Comparison of ENCODE assay signal across 12 mouse cellular contexts in the genomic region with DNA sequence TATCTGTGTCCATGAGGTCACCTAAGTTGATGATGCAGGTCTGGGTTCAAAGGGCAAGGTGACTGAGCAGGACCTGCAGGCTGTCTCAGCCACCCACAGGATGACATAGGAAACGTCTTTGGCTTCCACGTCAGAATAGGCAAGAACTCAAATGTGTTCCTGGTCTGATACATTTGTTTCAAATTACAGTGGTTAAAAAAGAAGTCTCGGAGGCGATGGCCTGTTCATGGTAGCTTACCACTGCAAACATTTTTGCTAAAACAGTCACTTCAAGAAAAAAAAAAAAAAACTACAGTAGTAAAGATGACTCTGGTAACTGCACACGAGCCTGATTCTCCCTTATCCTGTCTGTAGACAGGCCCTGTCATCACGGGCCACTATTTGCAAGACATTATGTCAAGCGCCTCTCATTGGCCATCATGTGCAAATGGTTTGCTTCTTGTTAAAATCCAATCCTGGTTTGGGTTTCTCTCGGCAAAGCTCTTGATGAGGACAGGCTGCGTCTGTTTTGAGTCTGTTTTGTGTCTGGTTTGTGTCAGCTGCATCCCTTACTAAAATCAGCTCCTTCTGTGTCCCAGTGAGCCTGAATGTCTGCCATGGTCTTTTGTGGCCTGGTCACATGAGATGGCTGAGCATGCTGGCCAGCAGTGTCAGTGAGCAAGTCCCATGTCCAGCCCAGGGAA. TPM values are rescaled to one million over a fixed set of nuclear protein-coding genes. Genes with fewer than 3 reads are reported as not detected.
DNase-seq lines count a peak whose midpoint lies in the region; ATAC-seq and TF ChIP-seq lines count a peak whose summit lies in the region.
"Had no signal": no experiment of that assay in that cellular context is flagged by ENCODE, and none has a peak within 500 bp of the region (broad histone marks: within the 10 kb centered on the region; RNA-seq: fewer than 3 reads in every experiment).

No protein-coding gene starts in this region.

- ATAC-seq in intestine, embryonic 14.5 days (replicated peaks; ENCODE audit: low FRiP score, low TSS enrichment, low read depth), result no peak
- no peak for ATAC-seq in intestine, embryonic 16.5 days
- ATAC-seq in limb, embryonic 13.5 days (ENCODE audit: low FRiP score, low read depth), result 0 out of 2 replicates have a peak, but pooled peaks have one; percentile 13
- ATAC-seq in stomach, embryonic 16.5 days (ENCODE audit: insufficient read depth, low FRiP score), result no peak

- H3K4me3 ChIP-seq in intestine, embryonic 14.5 days (ENCODE audit: low read depth, low read length), result no peak overlapping the region
- H3K4me3 ChIP-seq in intestine, embryonic 16.5 days (ENCODE audit: low read length), result no peak overlapping the region
- H3K4me3 ChIP-seq in heart, adult 2 months, result no peak overlapping the region
- no peak overlapping the region for H3K4me3 ChIP-seq in limb, embryonic 13.5 days
- H3K4me3 ChIP-seq in stomach, embryonic 16.5 days (replicated peaks; ENCODE audit: low read length), result no peak overlapping the region
- H3K4me3 ChIP-seq: left cerebral cortex, adult 2 months had no signal

- no peak for TF ChIP-seq CTCF in heart, adult 2 months (IDR thresholded peaks at IDR 0.05)

- no peak overlapping the region for H3K9ac ChIP-seq in intestine, embryonic 14.5 days (ENCODE audit: low read length)
- no peak overlapping the region for H3K9ac ChIP-seq in intestine, embryonic 16.5 days (ENCODE audit: low read depth, low read length)
- H3K9ac ChIP-seq in heart, adult 2 months (ENCODE audit: low read depth, low read length), result no peak overlapping the region
- no peak overlapping the region for H3K9ac ChIP-seq in limb, embryonic 13.5 days
- H3K9ac ChIP-seq in stomach, embryonic 16.5 days (ENCODE audit: low read length), result no peak overlapping the region

- peaks cover 6% of the 10 kb centered on the region; the same call in 1 of the 2 replicates for H3K4me1 ChIP-seq in intestine, embryonic 14.5 days (replicated peaks; ENCODE audit: control insufficient read depth, insufficient read depth, low read length)
- H3K4me1 ChIP-seq in intestine, embryonic 16.5 days (ENCODE audit: control insufficient read depth, insufficient read depth, low read length), result 0 out of 2 replicates have a peak, but pooled peaks cover 6% of the 10 kb centered on the region
- no peaks in the 10 kb centered on the region; the same call in 1 of the 2 replicates for H3K4me1 ChIP-seq in heart, adult 2 months (ENCODE audit: control insufficient read depth, insufficient read depth, low read length)
- peaks cover 46% of the 10 kb centered on the region for H3K4me1 ChIP-seq in limb, embryonic 13.5 days
- peaks cover 3% of the 10 kb centered on the region for H3K4me1 ChIP-seq in stomach, embryonic 16.5 days (ENCODE audit: control insufficient read depth, insufficient read depth, low read length)

- TF ChIP-seq POLR2A in heart, adult 2 months (IDR thresholded peaks at IDR 0.05; ENCODE audit: insufficient read depth, low read depth, low read length), result no peak

- no peaks in the 10 kb centered on the region for H3K36me3 ChIP-seq in intestine, embryonic 14.5 days (ENCODE audit: control insufficient read depth, insufficient read depth, low read length)
- H3K36me3 ChIP-seq in intestine, embryonic 16.5 days (ENCODE audit: control insufficient read depth, insufficient read depth, low read length), result no peaks in the 10 kb centered on the region
- H3K36me3 ChIP-seq in heart, adult 2 months (ENCODE audit: control insufficient read depth, insufficient read depth, low read length), result no peaks in the 10 kb centered on the region
- no peaks in the 10 kb centered on the region for H3K36me3 ChIP-seq in limb, embryonic 13.5 days
- H3K36me3 ChIP-seq in stomach, embryonic 16.5 days (ENCODE audit: control insufficient read depth, insufficient read depth, low read length), result no peaks in the 10 kb centered on the region

- TF ChIP-seq EP300 in heart, adult 2 months (IDR thresholded peaks at IDR 0.05; ENCODE audit: insufficient read depth, low read depth, low read length), result 0 out of 2 replicates have a peak, but pooled peaks have one; percentile 57

- H3K79me2 ChIP-seq in heart, adult 2 months (replicated peaks; ENCODE audit: control insufficient read depth, insufficient read depth, low read length), result no peaks in the 10 kb centered on the region

- no peak overlapping the region; the same call in 1 of the 2 replicates for H3K4me2 ChIP-seq in intestine, embryonic 14.5 days (ENCODE audit: low read length)
- H3K4me2 ChIP-seq in intestine, embryonic 16.5 days (ENCODE audit: low read depth, low read length), result no peak overlapping the region
- H3K4me2 ChIP-seq in limb, embryonic 13.5 days (replicated peaks), result 0 out of 2 replicates have a peak overlapping the region, but pooled peaks have one; percentile 19
- H3K4me2 ChIP-seq in stomach, embryonic 16.5 days (ENCODE audit: low read depth, low read length), result no peak overlapping the region

- DNase-seq in intestine, embryonic 14.5 days (ENCODE audit: low spot score), result no peak
- DNase-seq in heart, adult 2 months, result peak; percentile 37 to 70
- DNase-seq in layer of hippocampus, postnatal 36 days, result no peak
- DNase-seq in urinary bladder, adult 18-20 months (ENCODE audit: low spot score in 2 of 2), result no peak
- DNase-seq in left cerebral cortex, postnatal 36 days (ENCODE audit: low spot score in 2 of 2), result no peak
- DNase-seq: kidney, adult 18-20 months; lung, postnatal 10 days; right cerebral cortex, postnatal 4 days had no signal

- WGBS in intestine, embryonic 14.5 days, result 36% methylated on average over 9 of the region's 9 CpGs
- WGBS in intestine, embryonic 16.5 days, result 48% methylated on average over 9 of the region's 9 CpGs
- WGBS in heart, adult 2 months, result 46% methylated on average over 9 of the region's 9 CpGs
- WGBS in limb, embryonic 13.5 days, result 22% methylated on average over 9 of the region's 9 CpGs
- WGBS in stomach, embryonic 16.5 days, result 46% methylated on average over 9 of the region's 9 CpGs

- intact Hi-C loops in heart, adult 2 months (cut with DNase I), result loop anchor here (1.0 kb wide), 2 partner anchors 61 to 73 kb away; no protein-coding TSS in a partner anchor
- intact Hi-C loops in left cerebral cortex, postnatal 36 days (cut with DNase I), result no loop called here

- H3K27me3 ChIP-seq in intestine, embryonic 14.5 days (replicated peaks; ENCODE audit: control insufficient read depth, insufficient read depth, low read length), result no peaks in the 10 kb centered on the region
- no peaks in the 10 kb centered on the region for H3K27me3 ChIP-seq in intestine, embryonic 16.5 days (replicated peaks; ENCODE audit: control insufficient read depth, insufficient read depth, low read length)
- H3K27me3 ChIP-seq in heart, adult 2 months (ENCODE audit: control insufficient read depth, insufficient read depth, low read length), result no peaks in the 10 kb centered on the region
- H3K27me3 ChIP-seq in limb, embryonic 13.5 days, result peaks cover 15% of the 10 kb centered on the region
- H3K27me3 ChIP-seq in stomach, embryonic 16.5 days (ENCODE audit: control insufficient read depth, insufficient read depth, low read length), result no peaks in the 10 kb centered on the region

- H3K9me3 ChIP-seq in intestine, embryonic 14.5 days (ENCODE audit: control insufficient read depth, low read length), result no peaks in the 10 kb centered on the region
- H3K9me3 ChIP-seq in intestine, embryonic 16.5 days (ENCODE audit: control insufficient read depth, low read length), result no peaks in the 10 kb centered on the region
- no peaks in the 10 kb centered on the region for H3K9me3 ChIP-seq in limb, embryonic 13.5 days
- H3K9me3 ChIP-seq in stomach, embryonic 16.5 days (replicated peaks; ENCODE audit: control insufficient read depth, low read length), result no peaks in the 10 kb centered on the region

- H3K27ac ChIP-seq in intestine, embryonic 14.5 days (ENCODE audit: low read depth), result peak overlapping the region; percentile 36
- no peak overlapping the region for H3K27ac ChIP-seq in intestine, embryonic 16.5 days (ENCODE audit: low read length)
- H3K27ac ChIP-seq in heart, adult 2 months, result peak overlapping the region; percentile 60
- peak overlapping the region; percentile 48; the same call in 1 of the 2 replicates for H3K27ac ChIP-seq in limb, embryonic 13.5 days
- peak overlapping the region; percentile 15; the same call in 1 of the 2 replicates for H3K27ac ChIP-seq in stomach, embryonic 16.5 days (ENCODE audit: low read length)
- H3K27ac ChIP-seq: left cerebral cortex, adult 2 months had no signal

RNA-seq across cellular contexts. Expression of a gene that starts 59.2 kb away (rescaled TPM):
- 46.3 and 47.9 TPM in 2 replicates for polyA plus RNA-seq in intestine, embryonic 14.5 days (2014; fragmentation: Nextera tagmentation; extraction: Ambion mirVana)
- 24.9 and 25.0 TPM in 2 replicates for polyA plus RNA-seq in intestine, embryonic 16.5 days (2015; fragmentation: Nextera tagmentation; extraction: Ambion mirVana)
- total RNA-seq in heart, adult 2 months (2021), result 100 to 1,000 TPM; 428 to 505 TPM
- polyA plus RNA-seq in heart, adult 2 months (2012; rRNA removed), result 249 and 279 TPM in 2 replicates
- polyA plus RNA-seq in limb, embryonic 13.5 days (2015; fragmentation: Nextera tagmentation; extraction: Ambion mirVana), result 67.7 and 71.4 TPM in 2 replicates
- polyA plus RNA-seq in stomach, embryonic 16.5 days (2015; fragmentation: Nextera tagmentation; extraction: Ambion mirVana), result 36.2 and 39.3 TPM in 2 replicates
- total RNA-seq in layer of hippocampus, postnatal 36 days (2021), result 100 to 1,000 TPM; 147 to 157 TPM
- total RNA-seq in left cerebral cortex, postnatal 36 days (2021), result 10 to 100 TPM; 78.7 to 81.8 TPM

Comparison
In these comparisons a context has a peak if more than half of its experiments do, and no peak if none do; other contexts are left out.
1. DNase-seq: peak in heart, adult 2 months (2 of 2); none in intestine, embryonic 14.5 days (single experiment), layer of hippocampus, postnatal 36 days (0 of 2), urinary bladder, adult 18-20 months (0 of 2) and left cerebral cortex, postnatal 36 days (0 of 2).